Mouse (Mus musculus): ENCODE measurements at regions not wholly inside any gene's neighbourhood (a gene's known extent, or its start where the extent isn't known, plus 50 kb on each side); places are given as distances from the start of the nearest gene placed in this dataset.
A peak's percentile ranks its signal among the peaks of the same experiment; 100 is the strongest.

DNA sequence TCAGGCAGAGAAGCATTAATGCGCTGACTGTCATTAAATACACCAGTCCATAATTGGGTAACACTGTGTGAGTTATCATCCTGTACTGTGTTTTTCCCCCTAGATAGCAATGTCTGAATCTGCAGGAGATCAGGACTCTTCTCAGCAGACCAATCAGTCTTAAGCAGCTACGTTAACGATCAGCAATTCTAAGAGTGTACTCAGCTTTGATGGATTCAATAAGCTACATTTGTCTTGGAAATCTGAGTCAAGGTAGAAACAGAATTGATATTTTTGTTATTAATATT lies 442.8 kb upstream of the Nr2f1 start:
- H3K27ac ChIP-seq = no peak overlapping the region
- H3K4me2 ChIP-seq (replicated peaks) = no peak overlapping the region
- H3K36me3 ChIP-seq = no peaks in the 10 kb centered on the region
- H3K9ac ChIP-seq = no peak overlapping the region
- peaks cover 4% of the 10 kb centered on the region for H3K4me1 ChIP-seq
- no peaks in the 10 kb centered on the region for H3K27me3 ChIP-seq
- H3K9me3 ChIP-seq (replicated peaks) = no peaks in the 10 kb centered on the region
- no peak for ATAC-seq (ENCODE audit: low FRiP score)
- 51% methylated on average over 3 of the region's 3 CpGs for WGBS
- H3K4me3 ChIP-seq = no peak overlapping the region

DNA sequence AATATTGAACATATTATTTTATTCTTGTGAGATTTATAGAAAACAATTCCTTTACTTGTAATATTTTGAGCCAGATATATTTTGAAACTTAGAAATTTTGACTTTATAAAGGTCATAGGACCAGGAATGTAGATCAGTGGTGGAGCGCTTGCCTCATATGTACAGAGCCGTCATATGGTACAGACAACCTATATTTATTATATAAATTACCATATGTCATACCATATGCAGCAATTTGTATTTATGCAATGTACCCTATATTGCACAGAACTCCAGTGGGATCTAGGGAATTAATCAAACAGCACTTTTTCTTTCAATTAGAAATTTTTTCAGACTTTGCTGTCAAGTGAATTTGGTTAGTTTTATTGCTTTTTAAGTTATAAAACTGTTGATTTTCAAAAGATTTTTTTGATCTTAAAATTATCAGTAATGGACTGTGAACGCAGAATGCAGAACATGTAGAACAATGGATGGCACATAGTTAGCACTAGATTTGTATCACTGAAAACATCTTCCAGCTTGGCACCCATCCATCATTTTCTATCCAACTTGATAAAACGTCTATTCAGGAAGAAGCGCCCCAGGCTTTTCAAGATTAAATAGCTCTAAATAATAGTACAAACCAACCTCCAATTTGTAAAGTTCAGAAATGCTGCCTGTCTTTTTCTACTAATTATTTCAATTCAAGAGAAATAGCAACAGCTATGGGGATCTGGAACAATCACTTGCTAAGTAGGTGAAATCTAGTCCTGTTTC lies 442.3 kb upstream of the Nr2f1 start:
- Histone ChIP-seq H3K27ac (no peak overlapping the region), H3K27me3 (no peaks in the 10 kb centered on the region), H3K36me3 (no peaks in the 10 kb centered on the region), H3K4me1 (peaks cover 4% of the 10 kb centered on the region), H3K4me3 (no peak overlapping the region), H3K4me2 (replicated peaks) (no peak overlapping the region), H3K9ac (no peak overlapping the region), H3K9me3 (replicated peaks) (no peaks in the 10 kb centered on the region)
- WGBS = 61% methylated on average over 5 of the region's 5 CpGs
- no peak for ATAC-seq (ENCODE audit: low FRiP score)

DNA sequence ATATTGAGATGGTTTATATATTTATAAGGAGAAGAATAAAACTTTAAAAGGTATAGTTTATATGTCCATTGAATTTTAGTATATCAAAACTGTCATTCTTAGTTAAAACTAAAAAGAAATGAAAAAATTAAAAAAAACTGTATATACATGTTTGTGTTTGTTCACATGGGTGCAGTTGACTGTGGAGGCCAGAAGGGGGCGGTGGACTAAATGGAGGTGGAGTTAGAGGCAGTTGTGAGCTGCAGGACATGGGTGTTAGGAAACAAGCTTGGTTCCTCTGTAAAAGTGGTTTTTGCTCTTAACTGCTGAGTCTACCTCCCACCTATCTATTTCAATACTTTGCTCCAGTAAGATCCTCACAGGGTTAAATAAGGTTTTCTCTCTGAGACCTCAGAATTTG lies 440.8 kb upstream of the Nr2f1 start:
- Histone ChIP-seq H3K9me3 (replicated peaks) (no peaks in the 10 kb centered on the region), H3K4me1 (peaks cover 4% of the 10 kb centered on the region), H3K9ac (no peak overlapping the region), H3K27ac (no peak overlapping the region), H3K36me3 (no peaks in the 10 kb centered on the region), H3K4me3 (no peak overlapping the region), H3K4me2 (replicated peaks) (no peak overlapping the region), H3K27me3 (no peaks in the 10 kb centered on the region)
- ATAC-seq (ENCODE audit: low FRiP score) = no peak
- WGBS = 92% methylated on average over 1 of the region's 1 CpGs

DNA sequence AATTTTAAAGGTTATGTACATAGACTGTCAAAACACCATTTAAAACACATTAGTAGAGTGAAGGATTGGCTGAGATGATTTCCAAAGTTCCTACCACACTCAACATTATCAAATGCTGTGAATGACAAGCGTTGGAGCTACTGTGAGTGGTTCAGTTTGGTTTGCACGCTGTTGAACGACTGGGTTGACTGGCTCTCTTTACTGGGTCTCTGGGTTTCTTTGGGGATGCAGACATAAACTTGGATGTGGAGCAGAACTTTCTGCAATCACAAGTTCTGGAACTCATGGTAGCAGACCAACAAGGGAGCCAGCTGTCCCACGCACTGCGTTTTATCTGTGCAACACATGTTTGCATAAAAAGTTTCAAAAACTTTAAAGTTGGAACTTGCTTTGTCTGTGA lies 438.9 kb upstream of the Nr2f1 start:
- Histone ChIP-seq H3K27me3 (no peaks in the 10 kb centered on the region), H3K27ac (no peak overlapping the region), H3K4me1 (peaks cover 4% of the 10 kb centered on the region), H3K9ac (no peak overlapping the region), H3K4me2 (replicated peaks) (no peak overlapping the region), H3K36me3 (no peaks in the 10 kb centered on the region), H3K9me3 (replicated peaks) (no peaks in the 10 kb centered on the region; the same call in 1 of the 2 replicates), H3K4me3 (no peak overlapping the region)
- ATAC-seq (ENCODE audit: low FRiP score) = no peak
- 91% methylated on average over 5 of the region's 5 CpGs for WGBS

DNA sequence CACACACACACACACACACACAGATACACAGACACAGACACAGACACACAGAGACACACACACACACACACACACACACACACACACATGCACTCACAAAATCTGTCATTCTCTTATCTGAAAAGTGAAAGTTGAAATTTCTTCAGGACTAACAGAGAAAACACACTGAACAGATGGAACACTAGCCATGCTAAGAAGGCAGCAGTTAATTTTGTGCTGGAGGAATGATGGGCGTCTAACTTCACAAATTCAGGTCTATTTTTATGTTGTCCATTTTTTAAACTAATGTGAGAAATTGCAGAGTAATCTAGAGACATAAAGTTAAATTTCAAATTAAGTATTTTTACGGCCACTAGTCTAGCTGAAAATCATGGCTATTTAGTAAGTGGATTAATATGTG lies 432.1 kb upstream of the Nr2f1 start:
- no peaks in the 10 kb centered on the region for H3K4me1 ChIP-seq
- 92% methylated on average over 2 of the region's 2 CpGs for WGBS
- no peak overlapping the region for H3K4me2 ChIP-seq (replicated peaks)
- H3K9me3 ChIP-seq (replicated peaks) = no peaks in the 10 kb centered on the region; the same call in 1 of the 2 replicates
- H3K27me3 ChIP-seq = no peaks in the 10 kb centered on the region
- H3K27ac ChIP-seq = no peak overlapping the region
- no peaks in the 10 kb centered on the region for H3K36me3 ChIP-seq
- H3K4me3 ChIP-seq = no peak overlapping the region
- H3K9ac ChIP-seq = no peak overlapping the region
- no peak for ATAC-seq (ENCODE audit: low FRiP score)

DNA sequence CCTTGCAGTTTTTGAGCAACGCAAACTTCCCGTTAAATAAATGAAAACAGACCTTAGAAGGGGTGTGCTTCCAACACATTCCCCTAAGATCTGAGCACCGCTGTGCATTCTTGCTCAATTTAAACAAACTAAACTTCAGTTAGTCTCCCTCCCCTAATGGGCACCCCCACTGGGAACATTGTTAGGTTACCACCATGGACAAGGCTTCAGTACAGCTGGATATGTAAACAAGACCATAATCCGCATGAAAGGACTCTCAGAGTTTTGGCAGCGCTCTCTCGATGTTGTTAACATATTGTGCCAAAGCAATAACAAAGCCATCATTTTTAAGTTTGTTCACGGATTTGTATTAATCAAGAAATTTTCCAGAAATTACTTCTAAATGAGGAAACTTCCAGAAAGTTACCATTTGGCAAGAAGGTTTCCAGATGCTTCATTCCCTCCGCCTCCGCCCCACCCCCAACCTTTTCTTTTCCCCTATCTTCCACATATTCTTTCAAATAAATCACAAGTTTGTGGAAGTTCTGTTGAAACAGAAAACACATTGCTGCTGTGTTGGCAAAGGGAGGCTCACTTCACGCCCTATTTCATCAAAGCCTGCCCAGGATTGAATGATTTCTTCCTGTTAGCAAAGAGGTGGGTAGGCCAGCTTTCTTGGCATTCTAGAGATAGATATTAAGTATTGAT lies 429.6 kb upstream of the Nr2f1 start:
- no peaks in the 10 kb centered on the region for H3K36me3 ChIP-seq
- no peak overlapping the region for H3K4me3 ChIP-seq
- H3K4me1 ChIP-seq = no peaks in the 10 kb centered on the region
- H3K27me3 ChIP-seq = no peaks in the 10 kb centered on the region
- H3K27ac ChIP-seq = no peak overlapping the region
- H3K9ac ChIP-seq = no peak overlapping the region
- H3K4me2 ChIP-seq (replicated peaks) = no peak overlapping the region
- no peaks in the 10 kb centered on the region; the same call in 1 of the 2 replicates for H3K9me3 ChIP-seq (replicated peaks)
- 30% methylated on average over 10 of the region's 10 CpGs for WGBS
- ATAC-seq (ENCODE audit: low FRiP score) = no peak

DNA sequence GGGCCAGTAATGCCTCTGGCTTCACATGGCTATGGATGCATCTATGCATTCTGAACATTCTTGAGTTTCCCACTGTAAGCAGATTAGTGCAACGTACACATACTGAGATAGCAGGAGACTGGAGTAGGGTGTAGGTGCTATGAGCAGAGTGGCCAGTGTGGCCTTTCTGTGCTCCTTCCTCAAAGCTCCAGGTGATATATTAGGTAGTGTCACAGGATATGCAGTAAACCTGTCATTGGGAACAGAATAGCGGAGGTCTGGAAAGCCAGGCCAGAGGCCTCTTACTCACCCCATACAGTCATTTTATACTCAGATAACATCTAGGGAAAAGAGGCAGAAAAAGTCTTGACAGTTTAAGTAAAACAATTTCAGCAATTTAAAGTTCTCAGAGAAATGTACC lies 424.1 kb upstream of the Nr2f1 start:
- WGBS = 88% methylated on average over 2 of the region's 2 CpGs
- Histone ChIP-seq H3K27me3 (no peaks in the 10 kb centered on the region), H3K9ac (no peak overlapping the region), H3K4me3 (no peak overlapping the region), H3K27ac (no peak overlapping the region), H3K4me2 (replicated peaks) (no peak overlapping the region), H3K36me3 (no peaks in the 10 kb centered on the region), H3K4me1 (no peaks in the 10 kb centered on the region), H3K9me3 (replicated peaks) (no peaks in the 10 kb centered on the region)
- ATAC-seq (ENCODE audit: low FRiP score) = no peak

DNA sequence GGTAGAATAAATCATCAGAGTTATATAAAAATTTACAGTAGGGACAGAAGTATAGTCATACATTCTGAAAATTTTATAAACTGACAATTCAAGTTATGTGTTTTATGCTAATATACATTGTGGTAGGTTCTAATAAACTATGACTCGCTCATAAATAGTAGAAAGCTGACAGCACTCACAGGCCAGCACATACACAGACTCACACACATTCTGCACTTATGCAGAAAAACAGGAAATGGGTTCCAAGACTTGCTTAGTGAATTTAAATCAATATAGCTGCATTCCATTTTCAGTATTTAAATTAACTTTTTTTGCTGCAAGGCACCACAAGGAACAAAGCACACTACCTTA lies 403.3 kb upstream of the Nr2f1 start:
- Histone ChIP-seq H3K9me3 (replicated peaks) (no peaks in the 10 kb centered on the region), H3K27me3 (no peaks in the 10 kb centered on the region), H3K4me2 (replicated peaks) (no peak overlapping the region), H3K27ac (no peak overlapping the region), H3K4me3 (no peak overlapping the region), H3K9ac (no peak overlapping the region), H3K4me1 (no peaks in the 10 kb centered on the region), H3K36me3 (no peaks in the 10 kb centered on the region)
- ATAC-seq (ENCODE audit: low FRiP score) = no peak
- 91% methylated on average over 1 of the region's 1 CpGs for WGBS

DNA sequence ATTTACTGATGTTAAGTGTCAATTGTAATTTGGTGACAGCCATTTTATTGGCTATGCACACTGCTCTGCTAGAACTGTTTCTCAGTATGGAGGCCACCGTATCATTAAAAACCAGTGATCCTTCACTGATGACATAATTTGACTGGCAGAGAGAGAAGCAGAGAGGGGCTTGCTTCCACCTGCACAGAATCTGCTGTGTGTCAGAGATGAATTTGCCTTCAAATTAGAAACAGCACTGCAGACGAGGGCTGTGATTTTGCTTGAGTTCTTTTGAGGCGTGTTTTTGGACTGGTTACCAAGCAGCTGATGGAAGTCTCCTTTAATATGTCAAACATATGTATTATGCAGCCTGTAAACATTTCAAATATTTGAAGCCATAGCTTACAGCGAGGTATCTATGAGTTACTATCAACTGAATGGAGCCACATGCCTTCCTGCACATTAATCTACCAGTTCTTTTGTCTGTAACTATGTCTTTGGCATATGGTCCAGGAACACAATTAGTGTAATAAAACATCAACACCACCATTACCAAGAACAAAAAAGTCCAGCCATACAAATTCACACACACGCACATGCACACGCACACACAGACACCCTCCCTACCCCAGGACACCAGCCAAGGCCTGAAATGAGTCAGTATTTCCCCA lies 402.8 kb upstream of the Nr2f1 start:
- WGBS = 57% methylated on average over 6 of the region's 6 CpGs
- peak; percentile 89 for ATAC-seq (ENCODE audit: low FRiP score)
- Histone ChIP-seq H3K4me1 (no peaks in the 10 kb centered on the region), H3K9me3 (replicated peaks) (no peaks in the 10 kb centered on the region), H3K27ac (no peak overlapping the region), H3K27me3 (no peaks in the 10 kb centered on the region), H3K36me3 (no peaks in the 10 kb centered on the region), H3K4me3 (no peak overlapping the region), H3K4me2 (replicated peaks) (no peak overlapping the region), H3K9ac (no peak overlapping the region)

DNA sequence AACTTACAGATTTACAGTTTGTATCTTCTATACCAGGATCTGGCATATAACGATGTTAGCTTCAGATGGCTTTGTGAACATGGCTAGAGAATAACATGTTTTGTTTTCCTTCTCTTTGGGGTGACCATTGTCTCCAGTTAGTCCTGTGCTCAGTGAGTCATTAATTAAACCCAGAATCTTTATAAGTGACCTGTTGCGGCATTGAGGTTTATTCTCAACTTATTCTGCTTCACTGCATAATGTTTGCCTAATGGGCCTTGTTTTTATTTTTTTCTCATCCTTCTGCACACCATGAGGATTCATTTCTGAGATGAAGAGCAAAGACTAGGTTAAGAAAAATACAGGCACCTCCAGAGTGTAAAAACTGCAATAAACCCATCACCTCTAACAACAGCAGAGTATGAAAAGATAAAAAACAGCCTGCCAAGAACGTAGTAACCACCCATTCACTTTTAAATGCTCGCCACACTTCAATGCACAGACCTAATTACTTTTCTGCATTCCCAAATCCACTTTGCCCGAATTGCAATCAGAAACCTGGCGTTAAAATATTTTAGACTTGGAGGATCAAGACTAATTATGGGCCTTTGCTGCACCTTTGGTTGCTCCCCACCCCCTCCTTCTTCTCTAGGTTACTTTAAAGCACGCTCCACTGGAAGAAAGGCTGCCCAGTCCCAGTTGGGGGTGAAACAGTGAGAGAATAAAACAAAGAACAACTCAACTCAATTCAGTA lies 381.5 kb upstream of the Nr2f1 start:
- peaks cover 16% of the 10 kb centered on the region for H3K4me1 ChIP-seq
- no peaks in the 10 kb centered on the region for H3K9me3 ChIP-seq (replicated peaks)
- no peak overlapping the region for H3K4me3 ChIP-seq
- peak overlapping the region; percentile 23 for H3K4me2 ChIP-seq (replicated peaks)
- H3K27ac ChIP-seq = no peak overlapping the region
- ATAC-seq (ENCODE audit: low FRiP score) = peak; percentile 72
- H3K9ac ChIP-seq = no peak overlapping the region
- WGBS = 18% methylated on average over 7 of the region's 7 CpGs
- no peaks in the 10 kb centered on the region for H3K36me3 ChIP-seq
- no peaks in the 10 kb centered on the region for H3K27me3 ChIP-seq

DNA sequence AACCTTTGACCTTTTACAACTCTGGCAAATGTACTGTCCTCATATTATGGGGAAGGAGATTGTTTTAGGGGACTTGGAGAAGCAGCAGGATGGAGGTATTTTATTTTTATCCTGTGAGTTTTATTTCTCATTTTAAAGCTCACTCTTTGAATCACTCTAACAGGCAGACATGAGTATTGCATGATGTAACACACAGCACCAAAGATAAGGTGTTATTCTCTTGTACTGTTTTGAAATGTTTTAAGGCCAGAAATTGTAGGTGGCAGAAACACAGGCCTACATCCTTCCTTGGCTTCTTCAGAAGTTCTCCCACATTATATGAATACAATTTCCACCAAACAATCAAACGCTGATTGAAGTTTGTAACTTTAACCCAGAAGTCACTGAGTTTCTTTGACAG lies 377.9 kb upstream of the Nr2f1 start:
- no peak overlapping the region for H3K4me3 ChIP-seq
- H3K4me2 ChIP-seq (replicated peaks) = no peak overlapping the region
- no peak for ATAC-seq (ENCODE audit: low FRiP score)
- no peaks in the 10 kb centered on the region for H3K9me3 ChIP-seq (replicated peaks)
- H3K9ac ChIP-seq = no peak overlapping the region
- H3K4me1 ChIP-seq = peaks cover 13% of the 10 kb centered on the region
- H3K36me3 ChIP-seq = no peaks in the 10 kb centered on the region
- no peaks in the 10 kb centered on the region for H3K27me3 ChIP-seq
- no peak overlapping the region for H3K27ac ChIP-seq
- 79% methylated on average over 1 of the region's 1 CpGs for WGBS
